Mouse (Mus musculus) intestine, embryonic 14.5 days (tissue): ENCODE measurements around the gene Cyp2s1. TPM values are rescaled to one million over a fixed set of nuclear protein-coding genes. Genes with fewer than 3 reads are reported as not detected.

ENCODE experiments used
- ATAC-seq: fragments of 200-750 bp; cut with Nextera tagmentation; replicated peaks from 2 replicates; pipeline ENCODE4 v1.8.0; 2017; ENCODE audit warnings: low read depth, moderate number of reproducible peaks, moderate TSS enrichment, moderate library complexity; ENCODE audit not compliant: low FRiP score, low TSS enrichment
- DNase-seq: peaks from one replicate; pipeline ENCODE4 v3.0.0-alpha.2; 2018; ENCODE audit warnings: low spot score
- H3K27ac ChIP-seq: fragments of 300-500 bp; sonication (generic); 2 replicates; pipeline ENCODE4 v1.5.1; 2014; ENCODE audit warnings: low read depth, mild to moderate bottlenecking, control low read depth
- H3K27me3 ChIP-seq: fragments of 300-500 bp; sonication (generic); replicated peaks from 2 replicates; pipeline ENCODE4 v1.6.1; 2014; ENCODE audit warnings: low read length, control low read depth; ENCODE audit not compliant: control insufficient read depth, insufficient read depth
- H3K36me3 ChIP-seq: fragments of 300-500 bp; sonication (generic); 2 replicates; pipeline ENCODE4 v1.6.1; 2014; ENCODE audit warnings: low read length, control low read depth; ENCODE audit not compliant: control insufficient read depth, insufficient read depth
- H3K4me1 ChIP-seq: fragments of 300-500 bp; sonication (generic); replicated peaks from 2 replicates; pipeline ENCODE4 v1.6.1; 2014; ENCODE audit warnings: low read length, control low read depth, mixed read lengths; ENCODE audit not compliant: control insufficient read depth, insufficient read depth
- H3K4me2 ChIP-seq: fragments of 300-500 bp; sonication (generic); 2 replicates; pipeline ENCODE4 v1.6.1; 2014; ENCODE audit warnings: low read length
- H3K4me3 ChIP-seq: fragments of 300-500 bp; sonication (generic); 2 replicates; pipeline ENCODE4 v1.5.1; 2014; ENCODE audit warnings: low read depth, low read length, control low read depth, mixed read lengths
- H3K9ac ChIP-seq: fragments of 300-500 bp; sonication (generic); 2 replicates; pipeline ENCODE4 v1.6.1; 2014; ENCODE audit warnings: mild to moderate bottlenecking, low read length
- H3K9me3 ChIP-seq: fragments of 300-500 bp; sonication (generic); 2 replicates; pipeline ENCODE4 v1.6.1; 2016; ENCODE audit warnings: low read length, control low read depth; ENCODE audit not compliant: control insufficient read depth
- WGBS: fragments of 180-500 bp; shearing (Covaris S2); extraction: QIAGEN DNeasy Blood & Tissue Kit; methylation state at CpG from one replicate; pipeline ENCODE4 v1.1.7; 2014; 5-methylcytosine and 5-hydroxymethylcytosine counted together
- polyA plus RNA-seq: library from polyadenylated mRNA; unstranded; fragments of >200 nt; fragmentation: Nextera tagmentation; extraction: Ambion mirVana; gene quantifications from 2 replicates; pipeline ENCODE4 v1.2.1, GENCODE M21; 2014

Gene Cyp2s1
- polyA plus RNA-seq, 1 experiment from 2014 or later = 34.6 TPM

GRCm38 (mm10) chr7:25844885-25845284, 28.2 kb upstream of the Cyp2s1 start:
- DNase-seq = no peak
- 43% methylated on average over 3 of the region's 3 CpGs for WGBS
- H3K27ac ChIP-seq = no peak overlapping the region
- no peak overlapping the region for H3K4me2 ChIP-seq
- no peak overlapping the region for H3K4me3 ChIP-seq
- no peaks in the 10 kb centered on the region for H3K36me3 ChIP-seq
- no peak overlapping the region for H3K9ac ChIP-seq
- H3K4me1 ChIP-seq = no peaks in the 10 kb centered on the region
- H3K9me3 ChIP-seq = no peaks in the 10 kb centered on the region
- H3K27me3 ChIP-seq = no peaks in the 10 kb centered on the region
- no peak for ATAC-seq

DNA sequence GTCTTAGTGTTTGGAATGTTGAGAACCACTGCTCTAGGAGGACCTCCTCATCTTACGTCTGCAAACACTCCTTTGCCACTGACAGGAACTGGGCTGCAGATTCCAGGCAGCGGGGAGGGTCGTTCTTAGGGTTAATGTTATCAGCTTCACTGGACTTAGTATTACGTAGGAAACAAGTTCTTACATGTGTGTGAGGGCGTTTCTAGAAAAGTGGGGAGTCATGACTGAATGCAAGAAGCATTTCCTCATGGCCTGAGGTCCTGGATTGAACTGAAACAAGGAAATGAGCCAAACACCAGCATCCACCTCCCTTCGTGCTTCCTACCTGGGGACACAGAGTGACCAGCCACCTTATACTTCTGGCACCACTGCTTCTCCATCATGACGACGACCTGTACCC, 27.7 kb upstream of the Cyp2s1 start:
- no peak for DNase-seq
- Histone ChIP-seq H3K27ac (no peak overlapping the region), H3K9ac (no peak overlapping the region), H3K36me3 (no peaks in the 10 kb centered on the region), H3K4me3 (no peak overlapping the region), H3K27me3 (no peaks in the 10 kb centered on the region), H3K9me3 (no peaks in the 10 kb centered on the region), H3K4me2 (no peak overlapping the region), H3K4me1 (no peaks in the 10 kb centered on the region)
- 57% methylated on average over 8 of the region's 8 CpGs for WGBS
- no peak for ATAC-seq

GRCm38 (mm10) chr7:25843492-25843891, 26.8 kb upstream of the Cyp2s1 start:
- Histone ChIP-seq H3K4me1 (no peaks in the 10 kb centered on the region), H3K27ac (no peak overlapping the region), H3K4me3 (no peak overlapping the region), H3K36me3 (no peaks in the 10 kb centered on the region), H3K4me2 (no peak overlapping the region), H3K27me3 (no peaks in the 10 kb centered on the region), H3K9ac (no peak overlapping the region), H3K9me3 (no peaks in the 10 kb centered on the region)
- ATAC-seq (no peak), DNase-seq (no peak)
- WGBS = 29% methylated on average over 2 of the region's 2 CpGs

GRCm38 (mm10) chr7:25840908-25841307, 24.2 kb upstream of the Cyp2s1 start:
- no peak overlapping the region for H3K9ac ChIP-seq
- H3K27ac ChIP-seq = no peak overlapping the region
- DNase-seq (no peak), ATAC-seq (no peak)
- no peaks in the 10 kb centered on the region for H3K27me3 ChIP-seq
- WGBS = 59% methylated on average over 4 of the region's 4 CpGs
- no peaks in the 10 kb centered on the region for H3K4me1 ChIP-seq
- no peaks in the 10 kb centered on the region for H3K36me3 ChIP-seq
- H3K4me2 ChIP-seq = no peak overlapping the region
- no peak overlapping the region for H3K4me3 ChIP-seq
- H3K9me3 ChIP-seq = no peaks in the 10 kb centered on the region

DNA sequence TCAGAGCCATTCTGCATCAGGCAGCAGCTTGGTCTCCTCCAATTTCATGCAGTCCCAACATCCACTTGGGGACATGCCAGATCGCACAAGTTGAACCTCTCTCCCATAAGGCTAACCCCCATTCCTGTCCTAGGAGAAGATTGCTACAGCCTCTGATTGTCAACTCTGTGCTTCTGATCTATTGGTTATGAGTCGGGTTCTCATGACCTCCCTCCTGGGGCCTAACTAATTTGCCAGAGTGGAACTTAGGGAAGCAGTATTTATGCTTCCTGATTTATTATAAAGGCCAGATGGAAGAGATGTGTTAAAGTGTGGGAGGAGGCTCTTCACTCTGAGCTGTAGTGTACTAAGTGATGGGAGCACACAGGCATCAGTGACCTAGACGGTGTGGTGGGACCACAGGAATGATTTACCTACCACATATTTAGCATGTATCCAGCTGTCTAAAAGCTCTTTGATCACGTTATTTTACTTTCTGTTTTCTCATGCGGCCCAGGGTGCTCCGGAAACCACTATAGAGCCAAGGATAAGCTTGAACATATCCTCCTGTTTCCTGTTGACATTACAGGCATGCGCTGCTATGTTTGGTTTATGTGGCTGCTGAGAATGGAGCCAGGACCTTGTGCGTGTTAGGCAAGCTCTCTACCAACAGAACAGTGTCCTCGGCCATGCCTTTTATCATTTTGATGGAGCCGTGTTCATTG, 18.6 kb upstream of the Cyp2s1 start:
- Histone ChIP-seq H3K4me2 (no peak overlapping the region), H3K27ac (peak overlapping the region; percentile 66), H3K4me3 (no peak overlapping the region), H3K4me1 (peaks cover 4% of the 10 kb centered on the region), H3K9me3 (no peaks in the 10 kb centered on the region), H3K27me3 (no peaks in the 10 kb centered on the region), H3K36me3 (no peaks in the 10 kb centered on the region), H3K9ac (no peak overlapping the region)
- 41% methylated on average over 10 of the region's 10 CpGs for WGBS
- DNase-seq (no peak), ATAC-seq (0 out of 2 replicates have a peak, but pooled peaks have one; percentile 14)

DNA sequence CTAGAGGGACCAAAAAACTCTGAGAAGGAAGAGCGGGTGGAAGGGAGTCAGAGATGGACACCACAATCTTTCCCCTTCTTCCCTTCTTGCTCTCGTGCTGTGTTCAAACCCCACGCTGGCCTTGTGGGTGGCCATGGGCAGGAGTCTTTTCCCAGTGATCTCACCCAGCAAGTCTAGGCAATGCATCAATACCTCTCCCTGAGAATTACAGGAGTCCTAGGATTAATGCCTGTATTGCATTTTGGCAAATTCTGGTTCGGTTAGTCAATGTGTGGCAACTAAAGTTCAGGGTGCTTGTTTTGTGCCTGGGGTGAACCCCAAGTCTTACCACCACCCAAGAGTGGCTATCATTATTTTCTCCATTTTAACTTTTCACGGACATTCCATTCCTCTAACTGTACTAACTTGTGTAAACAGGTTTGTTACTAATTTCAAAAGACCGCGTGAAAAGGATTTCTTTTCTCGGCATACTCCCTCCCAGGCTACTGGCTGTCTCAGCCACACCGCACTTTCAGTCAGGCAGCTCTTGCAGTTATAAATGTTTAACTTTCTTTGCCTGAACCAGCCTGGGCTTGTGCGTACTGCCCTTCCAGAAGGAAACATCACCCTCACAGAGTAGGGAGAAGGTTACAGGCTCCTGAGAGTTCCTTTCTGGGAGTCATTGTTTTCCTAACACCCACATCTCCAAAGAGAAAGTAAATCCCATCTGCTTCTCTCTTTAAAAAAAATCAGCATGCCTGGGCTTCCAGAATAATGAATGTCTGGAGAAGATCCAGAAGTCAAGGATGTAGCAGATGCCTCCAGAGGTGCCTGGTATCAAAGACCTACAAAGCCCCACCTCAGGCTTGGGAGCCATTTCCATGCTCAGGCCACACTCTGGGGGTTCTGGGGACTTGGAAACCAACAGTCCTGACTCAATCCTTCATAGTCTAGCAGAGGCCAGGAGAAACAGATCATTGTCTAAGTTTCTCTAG, 15.1 kb upstream of the Cyp2s1 start:
- ATAC-seq (peak; percentile 10; the same call in 1 of the 2 replicates), DNase-seq (no peak)
- 0 out of 2 replicates have a peak overlapping the region, but pooled peaks have one; percentile 11 for H3K9ac ChIP-seq
- no peaks in the 10 kb centered on the region for H3K9me3 ChIP-seq
- WGBS = 53% methylated on average over 10 of the region's 10 CpGs
- H3K4me1 ChIP-seq = peaks cover 4% of the 10 kb centered on the region
- H3K36me3 ChIP-seq = no peaks in the 10 kb centered on the region
- peak overlapping the region; percentile 47 for H3K27ac ChIP-seq
- H3K27me3 ChIP-seq = no peaks in the 10 kb centered on the region
- H3K4me2 ChIP-seq = peak overlapping the region; percentile 22; the same call in 1 of the 2 replicates
- H3K4me3 ChIP-seq = no peak overlapping the region

GRCm38 (mm10) chr7:25830251-25830650, 13.5 kb upstream of the Cyp2s1 start:
- 28% methylated on average over 2 of the region's 2 CpGs for WGBS
- H3K27ac ChIP-seq = no peak overlapping the region
- H3K27me3 ChIP-seq = no peaks in the 10 kb centered on the region
- DNase-seq (no peak), ATAC-seq (no peak)
- H3K9me3 ChIP-seq = no peaks in the 10 kb centered on the region
- H3K4me2 ChIP-seq = no peak overlapping the region
- no peak overlapping the region for H3K4me3 ChIP-seq
- H3K9ac ChIP-seq = no peak overlapping the region
- no peaks in the 10 kb centered on the region for H3K36me3 ChIP-seq
- peaks cover 4% of the 10 kb centered on the region for H3K4me1 ChIP-seq

DNA sequence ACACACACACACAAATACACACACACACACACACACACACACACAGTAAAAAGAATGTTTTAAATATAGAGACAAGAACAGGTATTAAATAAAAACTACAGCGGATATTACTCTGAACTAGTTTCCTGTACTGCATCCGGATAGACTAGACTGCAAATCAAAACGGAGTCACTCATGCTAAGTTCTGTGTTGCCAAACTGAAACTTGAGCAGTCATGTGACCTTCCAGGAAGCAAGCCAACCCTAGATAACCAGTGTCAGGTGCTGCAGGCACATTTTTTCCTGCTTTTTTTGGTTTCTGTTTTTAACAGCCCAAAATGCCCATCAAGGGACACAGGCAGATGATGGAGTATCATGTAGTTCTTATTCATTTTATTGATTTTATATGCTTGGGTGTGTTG, 10.5 kb upstream of the Cyp2s1 start:
- WGBS = 40% methylated on average over 3 of the region's 3 CpGs
- ATAC-seq = 0 out of 2 replicates have a peak, but pooled peaks have one; percentile 46
- H3K4me1 ChIP-seq = peaks cover 4% of the 10 kb centered on the region
- no peak overlapping the region for H3K27ac ChIP-seq
- H3K4me2 ChIP-seq = no peak overlapping the region
- no peaks in the 10 kb centered on the region for H3K36me3 ChIP-seq
- H3K4me3 ChIP-seq = no peak overlapping the region
- no peaks in the 10 kb centered on the region for H3K9me3 ChIP-seq
- no peak overlapping the region for H3K9ac ChIP-seq
- DNase-seq = no peak
- no peaks in the 10 kb centered on the region for H3K27me3 ChIP-seq
